Mouse (Mus musculus): ENCODE data around the gene Tbc1d8b.
"Not testable (repeated sequence)": the region's sequence is repeated elsewhere in the genome, so short reads cannot be mapped to it uniquely, and the experiment has no call there.

Tbc1d8b gene

DNA sequence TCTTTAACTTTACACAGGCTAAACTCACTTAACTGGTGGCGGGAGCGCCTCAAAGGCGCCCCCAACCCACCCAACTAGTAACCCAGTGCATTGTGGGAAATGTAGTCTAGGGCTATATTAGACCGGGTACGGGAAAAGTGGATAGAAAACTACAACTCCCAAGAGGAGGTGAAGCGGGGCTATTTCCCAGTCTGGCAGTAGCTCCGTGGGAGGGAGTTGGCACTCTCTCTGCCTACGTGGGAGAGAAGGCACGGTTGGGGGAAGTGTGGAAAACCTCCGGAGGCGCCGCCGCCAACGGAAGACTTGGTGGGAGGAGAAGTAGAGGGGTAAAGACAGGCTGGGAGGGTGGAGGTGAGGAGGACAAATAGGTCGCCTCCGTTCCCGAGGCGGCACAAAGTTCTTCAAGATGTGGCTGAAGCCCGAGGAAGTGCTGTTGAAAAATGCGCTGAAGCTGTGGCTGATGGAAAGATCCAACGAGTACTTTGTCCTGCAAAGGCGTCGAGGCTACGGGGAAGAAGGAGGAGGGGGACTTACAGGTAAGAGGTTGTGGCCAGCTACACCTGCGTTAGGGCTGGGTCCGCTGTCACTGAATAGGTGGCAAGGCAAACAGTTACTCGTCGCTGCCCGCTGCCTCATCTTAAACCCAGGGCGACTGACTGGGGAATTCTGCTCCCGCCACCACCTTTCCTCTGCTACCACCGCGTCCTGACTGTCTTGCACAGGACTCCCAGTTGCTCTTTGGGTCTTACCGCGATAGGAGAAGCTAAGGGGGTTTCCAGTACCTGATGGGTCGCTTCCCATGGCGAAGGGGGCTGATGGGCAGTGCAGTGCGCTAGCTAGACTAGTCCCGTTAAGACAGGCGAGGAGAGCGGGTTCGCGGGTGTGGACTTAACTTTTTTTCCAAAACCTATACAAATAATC lies at the start of gene Tbc1d8b:
Gene Tbc1d8b (plus strand): TSS at position 222 of the 921 bp plus-strand sequence.
- peak; percentile 82 for DNase-seq (ENCODE audit: low read depth, low spot score)

DNA sequence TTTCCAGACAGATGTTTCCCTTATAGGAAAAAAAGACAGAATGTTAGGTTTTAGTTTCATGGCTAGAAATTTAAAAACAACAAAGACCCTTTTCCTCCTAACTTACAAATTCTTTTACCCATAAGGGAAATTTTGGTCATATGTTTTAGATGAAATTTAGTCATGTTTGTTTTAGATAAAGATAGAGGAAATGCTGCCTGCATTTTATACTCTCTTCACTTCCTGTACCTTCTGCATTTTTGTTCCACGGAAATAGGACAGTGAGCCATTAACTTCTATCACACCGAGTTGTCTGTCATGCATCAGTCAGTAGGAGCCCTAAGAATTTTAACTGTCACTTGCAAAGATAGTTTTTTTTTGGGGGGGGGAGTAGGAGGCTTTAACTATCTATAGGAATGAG lies 45.1 kb upstream of the Tbc1d8b start:
- DNase-seq (ENCODE audit: low read depth, low spot score) = no peak

DNA sequence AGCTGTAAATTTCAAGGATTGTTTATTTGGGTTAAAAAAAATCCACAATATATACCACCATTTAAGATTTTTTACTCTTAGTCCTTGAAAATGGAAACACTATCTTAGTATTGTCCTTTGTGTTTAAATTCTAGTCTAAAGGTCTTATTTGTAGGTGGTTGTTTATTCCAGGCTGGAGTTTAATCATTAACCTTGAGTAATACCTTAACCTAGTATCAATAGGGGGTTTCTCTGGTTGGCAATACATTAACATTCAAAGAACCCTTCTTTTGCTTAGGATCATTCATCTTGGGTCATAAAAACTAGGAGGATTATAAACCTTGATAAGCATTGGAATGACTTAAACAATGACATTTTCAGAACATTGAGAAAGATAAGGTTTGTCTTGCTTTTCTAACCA lies 44.4 kb upstream of the Tbc1d8b start:
- no peak for DNase-seq (ENCODE audit: low read depth, low spot score)

DNA sequence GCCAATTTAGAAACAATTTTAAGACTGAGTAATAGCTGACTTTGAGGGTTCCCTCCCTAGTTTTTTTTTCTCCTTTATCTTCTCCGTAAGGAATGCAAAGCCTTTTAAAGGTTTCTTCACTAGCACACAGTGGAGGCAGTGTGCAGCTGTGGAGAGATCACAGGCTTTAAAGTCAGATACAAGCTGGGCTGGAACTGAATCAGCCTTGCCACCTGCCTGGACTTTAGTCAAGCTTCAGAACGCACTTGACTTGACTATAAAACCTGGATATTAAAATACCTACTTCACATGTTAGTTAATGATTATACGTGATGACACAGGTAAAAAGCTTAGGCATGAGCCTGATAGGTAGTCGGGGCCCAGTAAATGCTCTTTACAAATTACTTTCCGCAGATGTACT lies 32.6 kb upstream of the Tbc1d8b start:
- no peak for DNase-seq (ENCODE audit: low read depth, low spot score)

DNA sequence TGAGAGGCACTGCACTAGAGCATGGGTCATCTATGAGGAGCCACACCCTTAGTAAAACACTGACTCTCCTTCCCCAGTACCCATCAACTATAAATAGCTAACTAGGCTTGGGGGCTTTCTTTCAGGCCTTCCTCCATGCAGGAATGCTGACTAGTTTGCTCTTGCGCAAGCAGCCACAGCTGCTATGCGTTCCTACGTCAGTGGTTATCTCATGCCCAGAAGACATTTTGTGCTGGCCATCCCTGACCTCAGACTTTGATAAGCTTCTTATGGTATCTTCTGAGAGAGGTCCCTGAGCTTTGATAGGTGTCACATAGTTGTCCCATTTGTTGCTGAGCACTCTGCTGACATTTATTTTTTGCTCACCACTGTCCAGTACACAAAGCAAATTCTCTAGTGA lies 31.5 kb upstream of the Tbc1d8b start:
- DNase-seq (ENCODE audit: low read depth, low spot score) = no peak

DNA sequence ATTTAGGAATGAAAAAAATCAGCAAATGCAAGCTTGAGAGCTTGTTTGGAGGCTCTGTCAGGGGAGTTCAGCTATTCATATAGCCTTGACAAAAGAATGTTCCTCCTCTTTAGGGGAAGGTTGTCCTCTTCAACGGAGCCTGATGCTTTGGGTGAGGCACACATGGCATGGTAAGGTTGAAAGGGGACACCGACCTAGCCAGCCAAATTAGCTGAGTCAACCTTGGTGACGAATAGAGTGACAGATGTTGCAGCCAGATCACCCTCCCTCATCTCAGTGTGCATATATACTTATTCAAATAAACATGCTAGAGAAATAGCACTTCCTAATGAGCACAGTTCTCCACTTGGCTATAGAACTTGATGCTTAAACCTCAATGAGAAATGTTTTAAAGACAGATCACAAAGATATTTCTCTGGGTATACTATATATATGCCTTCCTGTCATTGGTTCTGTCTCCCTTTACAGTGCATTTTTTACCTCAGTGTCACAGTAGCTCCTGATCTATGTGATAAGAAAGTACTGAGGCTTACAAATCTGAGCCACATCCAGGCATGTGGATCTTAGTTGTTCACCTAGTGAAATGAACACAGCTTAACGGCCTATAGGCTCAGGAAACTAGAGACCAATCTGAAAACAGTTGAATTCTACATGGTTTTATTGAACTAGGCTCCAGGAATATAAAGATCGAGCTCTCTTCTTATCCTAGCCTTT lies 30.3 kb upstream of the Tbc1d8b start:
- no peak for DNase-seq (ENCODE audit: low read depth, low spot score)

DNA sequence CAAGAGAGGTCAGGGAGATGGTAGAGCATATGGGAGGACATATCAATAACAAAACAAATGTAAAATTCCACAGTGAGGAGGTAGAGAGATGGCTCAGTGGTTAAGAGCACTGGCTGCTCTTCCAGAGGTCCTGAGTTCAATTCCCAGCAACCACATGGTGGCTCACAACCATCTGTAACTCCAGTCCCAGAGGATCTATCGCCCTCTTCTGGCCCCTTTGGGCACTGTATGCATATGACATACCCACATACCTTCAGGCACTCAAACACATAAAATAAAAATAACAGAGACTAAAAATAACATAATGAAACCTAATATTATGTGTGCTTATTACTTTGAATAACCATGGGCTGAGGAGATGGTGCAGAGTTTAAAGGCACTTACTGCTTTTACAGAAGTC lies 22.7 kb upstream of the Tbc1d8b start:
- DNase-seq (ENCODE audit: low read depth, low spot score) = peak; percentile 4

DNA sequence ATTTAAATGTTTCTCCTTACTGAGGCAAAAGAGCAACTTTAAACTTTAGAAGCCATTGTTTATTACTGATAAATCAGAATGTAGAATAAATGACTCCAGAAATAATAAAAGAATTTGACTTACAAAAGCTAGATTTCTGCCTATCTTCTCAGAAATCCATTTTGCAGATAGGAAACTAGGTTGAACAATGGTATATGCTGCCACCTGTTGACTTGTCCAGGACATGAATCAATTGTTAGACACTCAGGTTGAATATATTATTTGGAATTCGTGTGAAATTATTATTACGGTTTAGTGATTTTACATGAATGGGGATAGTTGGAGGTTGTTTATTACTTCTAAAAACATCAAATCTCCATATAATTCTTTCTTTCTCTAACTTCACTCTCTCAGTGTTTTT lies 19.0 kb upstream of the Tbc1d8b start:
- peak; percentile 47 for DNase-seq (ENCODE audit: low read depth, low spot score)

DNA sequence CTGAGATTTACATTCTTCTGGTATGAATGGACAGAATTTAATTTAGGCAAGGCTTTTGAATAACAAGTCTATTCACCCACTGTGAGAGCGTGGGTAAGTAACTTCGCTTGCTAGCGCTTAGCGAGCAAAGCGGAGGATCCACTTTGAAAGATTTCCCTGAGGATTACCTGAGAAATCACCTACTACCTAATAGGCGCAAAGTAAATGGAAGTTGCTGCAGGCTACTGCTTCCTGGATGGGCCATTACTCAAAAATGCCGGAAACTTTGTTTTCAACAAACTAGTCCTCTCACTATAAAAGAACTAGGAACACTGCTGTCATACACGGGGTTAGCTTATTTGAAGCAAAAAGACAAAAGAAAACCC lies 404 bp upstream of the Tbc1d8b start:
- no peak for DNase-seq (ENCODE audit: low read depth, low spot score)

DNA sequence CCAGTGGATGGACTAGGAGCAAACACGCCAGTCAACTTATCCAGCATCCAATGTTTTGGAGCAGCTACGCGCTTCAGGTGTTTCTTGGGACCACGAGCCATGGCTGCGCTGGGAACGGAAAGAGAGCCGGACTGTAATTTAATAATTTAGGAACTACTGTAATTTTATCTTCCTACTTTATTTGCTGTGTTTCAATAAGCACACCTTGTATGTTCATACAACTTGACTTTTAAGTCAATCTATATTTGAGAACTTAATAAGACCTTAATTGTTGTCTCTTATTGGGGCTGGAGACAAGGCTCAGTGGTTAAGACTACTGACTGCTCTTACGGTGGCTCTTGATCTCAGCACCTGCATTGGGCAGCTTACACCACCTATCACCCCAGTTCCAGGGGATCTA lies 29.6 kb downstream of the Tbc1d8b start, which contains the start of gene Gm15013:
Gene Gm15013 (minus strand): TSS at position 101 of the 400 bp plus-strand sequence.
- no peak for DNase-seq (ENCODE audit: low read depth, low spot score)

DNA sequence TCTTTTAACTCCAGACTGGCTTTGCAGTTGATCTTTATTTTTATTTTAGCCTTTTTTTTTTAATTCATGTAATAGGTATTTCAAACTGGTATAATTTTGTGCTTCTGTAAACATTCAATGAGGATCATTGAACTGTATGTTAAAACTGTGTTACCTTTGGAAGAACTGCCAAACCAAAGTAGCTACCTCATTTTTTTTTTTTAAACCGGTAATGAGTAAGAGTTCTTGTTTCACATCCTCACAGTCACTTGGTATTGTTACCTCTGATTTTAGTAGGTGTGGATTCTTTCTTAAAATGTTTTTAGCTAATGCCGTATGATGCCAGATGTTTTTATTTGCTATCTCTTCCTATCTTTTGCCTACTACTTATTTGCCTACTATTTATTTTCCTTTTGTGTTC lies 37.6 kb downstream of the Tbc1d8b start:
- no peak for DNase-seq (ENCODE audit: low read depth, low spot score)

DNA sequence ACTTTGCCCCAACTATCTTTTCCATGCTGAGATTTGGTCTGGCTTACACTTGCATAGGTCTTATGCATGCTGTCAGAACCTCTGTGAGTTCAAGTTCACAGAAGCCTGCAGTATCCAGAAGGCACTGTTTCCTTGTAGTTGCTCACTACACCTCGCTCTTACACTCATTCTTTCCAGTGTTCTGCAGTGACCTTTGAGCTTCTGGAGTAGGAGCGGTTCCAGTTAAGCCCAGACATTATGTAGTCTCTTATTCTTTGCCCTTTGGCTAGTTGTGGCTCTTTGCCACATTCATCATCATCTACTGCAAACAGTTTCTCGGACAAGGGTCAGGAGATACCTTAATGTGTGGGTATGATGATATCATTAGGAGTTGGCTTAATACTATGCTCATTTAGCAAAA lies 45.7 kb downstream of the Tbc1d8b start:
- no peak for DNase-seq (ENCODE audit: low read depth, low spot score)

DNA sequence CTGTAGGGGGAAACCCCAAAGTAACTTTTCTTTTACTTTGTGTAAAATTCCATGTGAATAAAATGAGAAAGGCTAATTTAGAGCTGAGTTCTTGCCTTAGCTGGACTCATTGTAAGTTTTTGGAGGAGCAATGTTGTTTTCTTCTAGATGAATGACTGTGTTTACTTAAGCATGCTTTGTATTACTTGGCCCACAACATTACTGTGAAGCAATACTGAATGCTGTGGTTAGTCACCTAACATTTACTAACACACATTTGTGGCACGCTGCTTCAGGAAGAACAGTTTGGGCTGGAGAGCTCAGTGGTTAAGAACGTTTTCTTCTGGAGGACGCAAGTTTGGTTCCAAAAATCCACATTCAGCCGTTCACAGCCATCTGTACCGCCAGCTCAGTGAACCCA lies 52.3 kb downstream of the Tbc1d8b start:
- DNase-seq (ENCODE audit: low read depth, low spot score) = no peak

DNA sequence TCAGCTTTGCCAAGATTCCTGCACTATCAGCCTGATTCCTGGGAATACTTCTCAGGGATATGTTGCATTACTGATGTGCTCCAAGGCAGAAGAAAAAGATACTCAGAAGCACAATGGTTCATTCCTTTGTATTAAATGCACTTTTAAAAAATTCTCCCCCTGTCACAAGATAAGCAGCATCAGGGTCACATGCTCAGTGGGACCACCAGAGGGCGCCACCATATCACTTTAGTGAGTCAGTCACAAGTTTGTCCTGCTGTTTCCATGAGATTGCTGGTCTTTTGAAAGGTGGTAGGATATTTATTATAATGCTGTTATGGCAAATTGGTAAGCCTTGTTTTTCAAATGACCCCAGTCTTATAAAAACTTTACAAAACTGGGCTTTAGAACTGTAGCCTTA lies 67.1 kb downstream of the Tbc1d8b start:
- DNase-seq (ENCODE audit: low read depth, low spot score) = peak; percentile 65

DNA sequence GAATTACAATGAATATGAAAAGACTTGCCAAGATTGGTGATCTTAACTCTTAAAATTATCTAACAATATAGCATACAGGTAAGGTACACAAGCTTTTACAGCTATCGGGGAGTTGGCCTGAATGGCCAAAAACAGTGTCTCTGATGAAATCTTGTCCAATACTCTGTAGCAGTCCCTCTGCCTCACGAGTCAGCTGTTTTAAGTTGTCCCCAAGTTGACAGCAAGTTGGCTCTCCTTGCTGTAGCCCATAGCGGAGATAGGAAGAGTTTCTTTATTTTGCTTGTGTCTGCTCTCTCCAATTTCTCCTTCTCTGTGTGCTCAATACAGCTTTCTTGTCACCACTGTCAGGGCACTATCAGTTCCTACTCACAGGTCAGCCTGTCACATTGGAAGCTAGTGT lies 73.8 kb downstream of the Tbc1d8b start:
- not testable (repeated sequence) for DNase-seq (ENCODE audit: low read depth, low spot score)

DNA sequence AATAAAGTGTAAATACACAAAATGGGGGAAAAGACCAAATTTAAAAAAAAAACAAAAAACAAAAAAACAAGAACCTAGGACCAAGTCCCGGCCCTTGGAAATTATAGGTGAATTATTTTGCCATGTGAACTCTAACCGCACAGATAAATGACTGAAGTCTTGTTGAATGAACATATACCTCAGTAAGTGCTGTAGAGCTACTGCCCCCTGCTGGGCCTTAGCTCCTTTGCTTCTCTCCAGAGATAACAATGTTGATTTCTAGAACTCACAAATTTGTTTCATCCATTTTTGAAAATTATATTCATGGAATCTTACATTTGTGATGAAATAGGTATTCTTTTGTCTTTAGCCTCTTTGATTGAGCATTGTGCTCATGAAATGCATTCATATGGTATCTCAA lies 77.8 kb downstream of the Tbc1d8b start:
- DNase-seq (ENCODE audit: low read depth, low spot score) = peak; percentile 51

DNA sequence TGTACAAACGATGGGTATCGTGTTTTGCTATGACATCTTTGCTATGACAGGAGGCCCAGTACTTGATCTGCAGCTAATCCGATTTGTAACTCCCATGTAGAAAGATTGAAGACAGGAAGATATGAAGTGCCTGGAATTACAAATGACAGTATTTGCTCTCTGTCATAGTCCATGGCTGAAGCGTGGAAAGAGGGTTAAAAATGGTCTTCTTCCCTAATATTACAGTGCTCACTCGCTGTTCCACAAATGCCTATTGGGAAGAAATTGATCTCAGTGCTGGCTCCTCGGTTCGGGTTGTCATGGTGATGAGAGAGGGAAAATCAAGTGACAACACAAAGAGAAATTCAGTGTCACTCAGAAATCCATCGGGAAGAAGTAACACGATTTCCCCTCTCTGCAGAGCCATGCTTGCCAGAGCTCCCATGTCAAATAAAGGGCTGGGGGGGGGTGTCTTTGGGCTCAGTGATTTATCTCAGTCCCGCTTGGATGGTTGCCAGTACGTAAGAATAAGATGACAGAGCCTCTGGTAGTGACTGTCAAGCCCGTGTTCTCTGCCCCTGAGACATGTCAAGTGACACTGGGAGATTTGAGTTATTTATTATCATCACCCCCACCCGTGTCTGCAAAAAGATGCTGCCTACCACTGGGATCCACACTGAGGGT lies 85.3 kb downstream of the Tbc1d8b start:
- DNase-seq (ENCODE audit: low read depth, low spot score) = no peak

DNA sequence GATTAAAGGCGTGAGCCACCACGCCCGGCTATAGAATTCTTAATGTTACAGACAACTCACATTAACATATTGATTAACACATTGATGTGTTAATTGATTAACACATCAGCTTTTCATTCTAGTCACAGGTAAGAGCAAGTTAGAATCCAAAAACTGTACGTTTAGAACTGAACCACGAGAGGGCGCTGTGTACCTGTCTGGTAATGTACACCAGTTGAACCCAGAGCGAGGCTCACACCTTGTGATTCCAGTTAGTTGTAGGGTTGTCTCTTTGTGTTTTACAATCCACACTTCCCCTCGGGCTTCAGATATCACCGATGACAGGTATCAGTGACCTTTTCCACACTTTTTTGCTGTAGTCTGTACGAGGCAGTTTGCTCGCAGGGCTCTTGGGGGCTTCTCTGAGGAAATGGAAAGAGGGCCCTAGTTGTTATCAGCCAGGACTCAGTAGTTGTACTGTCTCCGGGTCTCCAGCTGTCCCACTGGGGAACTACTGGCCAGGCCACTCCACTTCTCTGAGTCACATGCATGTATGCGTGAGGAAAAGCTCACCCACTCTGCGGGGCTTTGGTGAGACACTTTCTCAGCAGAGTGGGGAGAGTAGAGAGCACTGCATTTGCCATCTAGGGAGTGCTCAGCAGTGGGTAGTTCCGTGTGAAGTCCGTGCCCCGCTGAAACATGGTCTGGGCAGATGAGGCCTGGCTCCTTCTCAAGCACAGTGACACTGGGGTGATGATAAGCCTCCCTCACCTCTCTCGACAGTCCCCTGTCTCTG lies 89.7 kb downstream of the Tbc1d8b start:
- DNase-seq (ENCODE audit: low read depth, low spot score) = peak; percentile 63

DNA sequence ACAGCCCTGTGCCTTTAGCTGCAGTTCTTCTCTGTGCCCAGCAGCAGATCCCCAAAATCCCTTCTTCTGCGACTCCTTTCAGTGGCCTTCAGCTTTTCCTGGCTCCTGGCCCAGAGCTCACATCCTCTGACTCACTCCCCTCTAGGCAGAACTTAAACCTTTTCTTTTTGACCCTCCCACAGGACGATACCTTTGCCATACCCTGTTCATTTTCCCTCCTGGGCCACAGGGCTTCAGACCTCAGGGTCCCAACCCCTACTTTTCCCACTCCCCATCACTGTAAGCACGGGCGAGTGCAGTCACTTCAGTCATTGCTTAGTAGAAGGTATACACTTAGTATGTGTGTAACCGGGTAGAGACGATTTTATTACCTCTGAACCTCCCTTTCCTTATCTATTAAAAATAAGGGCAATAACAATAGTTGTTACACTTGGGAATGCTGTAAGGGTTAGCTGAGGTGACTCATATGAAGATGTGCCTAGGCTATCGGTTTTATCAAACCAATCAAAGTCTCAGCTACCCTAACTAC lies 90.4 kb downstream of the Tbc1d8b start:
- no peak for DNase-seq (ENCODE audit: low read depth, low spot score)

DNA sequence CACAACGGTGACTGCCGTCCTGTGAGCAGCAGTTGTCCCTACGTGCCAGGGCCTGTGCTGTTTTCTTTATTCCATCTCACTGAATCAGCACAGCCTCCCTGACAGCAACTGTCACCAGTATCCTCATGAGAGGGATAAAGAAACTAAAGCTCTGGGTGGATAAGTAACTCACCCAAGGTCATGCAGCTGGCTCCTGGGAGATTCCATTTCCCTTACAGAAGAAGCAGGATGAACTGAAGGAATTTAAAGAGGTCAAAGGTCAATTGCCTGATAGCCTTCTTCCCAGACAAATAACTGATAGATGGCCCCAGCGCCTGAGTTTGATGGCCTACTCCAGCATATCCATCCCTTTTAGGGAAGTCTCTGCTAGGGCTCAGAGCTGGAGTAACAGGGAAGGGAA lies 92.6 kb downstream of the Tbc1d8b start:
- DNase-seq (ENCODE audit: low read depth, low spot score) = no peak

DNA sequence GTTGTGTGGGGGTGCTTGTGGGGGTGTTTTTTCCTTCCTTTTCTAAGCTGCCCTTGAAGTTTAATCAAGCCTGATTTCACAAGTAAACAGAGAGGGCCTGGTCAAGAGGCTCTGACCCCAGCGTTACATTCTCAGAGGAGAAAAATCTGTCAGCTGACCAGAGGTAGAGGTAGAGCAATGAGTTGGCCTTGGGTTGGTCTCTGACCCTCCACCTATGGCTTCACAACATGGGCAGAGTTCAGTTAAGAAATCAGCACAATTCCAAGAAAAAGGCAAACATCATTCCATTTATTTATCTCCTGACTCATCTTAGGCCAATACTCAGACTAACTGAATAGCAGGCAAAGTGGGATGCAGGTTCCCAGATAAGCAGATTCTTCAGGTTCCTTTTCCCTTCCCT lies 94.1 kb downstream of the Tbc1d8b start:
- no peak for DNase-seq (ENCODE audit: low read depth, low spot score)
